Mouse (Mus musculus): ENCODE measurements around the gene Fam71f2. TPM values are rescaled to one million over a fixed set of nuclear protein-coding genes. Genes with fewer than 3 reads are reported as not detected.

Fam71f2 gene
- polyA plus RNA-seq, 1 experiment from 2014 or later = 0.61 TPM

Other genes starting within 250 kb of the Fam71f2 start
- gene Lep, start 219.4 kb upstream of the Fam71f2 start, polyA plus RNA-seq (2015; fragmentation: Nextera tagmentation; extraction: Ambion mirVana) = 0.12 TPM in 1 of 2 replicates, not detected in the other
- gene Rbm28, start 114.6 kb upstream of the Fam71f2 start, polyA plus RNA-seq (2015; fragmentation: Nextera tagmentation; extraction: Ambion mirVana) = 30.7 and 31.0 TPM in 2 replicates
- gene Prrt4, start 100.0 kb upstream of the Fam71f2 start, polyA plus RNA-seq (2015; fragmentation: Nextera tagmentation; extraction: Ambion mirVana) = 0.05 and 0.09 TPM in 2 replicates
- gene Impdh1, start 63.2 kb upstream of the Fam71f2 start, polyA plus RNA-seq (2015; fragmentation: Nextera tagmentation; extraction: Ambion mirVana) = 138 and 141 TPM in 2 replicates
- gene Hilpda, start 7.1 kb upstream of the Fam71f2 start, polyA plus RNA-seq (2015; fragmentation: Nextera tagmentation; extraction: Ambion mirVana) = 55.2 and 59.9 TPM in 2 replicates
- gene Fam71f1, start 39.5 kb downstream of the Fam71f2 start, polyA plus RNA-seq (2015; fragmentation: Nextera tagmentation; extraction: Ambion mirVana) = not detected in 2 replicates
- gene Calu, start 68.5 kb downstream of the Fam71f2 start, polyA plus RNA-seq (2015; fragmentation: Nextera tagmentation; extraction: Ambion mirVana) = 106 and 118 TPM in 2 replicates
- gene Opn1sw, start 108.9 kb downstream of the Fam71f2 start, polyA plus RNA-seq (2015; fragmentation: Nextera tagmentation; extraction: Ambion mirVana) = 0.15 and 0.17 TPM in 2 replicates
- gene Ccdc136, start 116.7 kb downstream of the Fam71f2 start, polyA plus RNA-seq (2015; fragmentation: Nextera tagmentation; extraction: Ambion mirVana) = 1.8 and 2.5 TPM in 2 replicates
- gene Flnc, start 153.7 kb downstream of the Fam71f2 start, polyA plus RNA-seq (2015; fragmentation: Nextera tagmentation; extraction: Ambion mirVana) = 0.17 and 0.35 TPM in 2 replicates
- gene Atp6v1f, start 188.1 kb downstream of the Fam71f2 start, polyA plus RNA-seq (2015; fragmentation: Nextera tagmentation; extraction: Ambion mirVana) = 381 and 416 TPM in 2 replicates
- gene Atp6v1fnb, start 191.8 kb downstream of the Fam71f2 start, polyA plus RNA-seq (2015; fragmentation: Nextera tagmentation; extraction: Ambion mirVana) = not detected in 2 replicates
- 0.82 and 1.2 TPM in 2 replicates for gene Kcp, start 228.4 kb downstream of the Fam71f2 start, polyA plus RNA-seq (2015; fragmentation: Nextera tagmentation; extraction: Ambion mirVana)
- 12.3 and 13.4 TPM in 2 replicates for gene Irf5, start 247.0 kb downstream of the Fam71f2 start, polyA plus RNA-seq (2015; fragmentation: Nextera tagmentation; extraction: Ambion mirVana)

Data from thymus, postnatal 0 days (tissue).